Mouse (Mus musculus) bone marrow macrophage, adult 2 months (primary cell): Measurements from ENCODE around the gene Pygo2.

Source experiments
- CTCF ChIP-seq: IDR thresholded peaks from 2 replicates; pipeline ENCODE4 v1.5.1; 2012; ENCODE audit warnings: low read depth, mild to moderate bottlenecking, low read length, moderate library complexity
- POLR2A ChIP-seq: IDR thresholded peaks from 2 replicates; pipeline ENCODE4 v1.6.1; 2012; ENCODE audit warnings: mild to moderate bottlenecking, low read depth, low read length, borderline replicate concordance

GRCm38 (mm10) chr3:89419571-89419970, 10.4 kb upstream of the Pygo2 start:
- no peak for TF ChIP-seq CTCF
- TF ChIP-seq POLR2A = no peak
